Mouse (Mus musculus): ENCODE results near the gene Abcg4.
"Not testable (repeated sequence)": the region's sequence is repeated elsewhere in the genome, so short reads cannot be mapped to it uniquely, and the experiment has no call there.

Abcg4 gene

GRCm38 (mm10) chr9:44319105-44319886 lies 30.9 kb upstream of the Abcg4 start:
- DNase-seq: no peak

GRCm38 (mm10) chr9:44318826-44319095 lies 30.3 kb upstream of the Abcg4 start:
- no peak for DNase-seq

GRCm38 (mm10) chr9:44318076-44318825 lies 29.8 kb upstream of the Abcg4 start:
- DNase-seq: no peak

GRCm38 (mm10) chr9:44317452-44317851 lies 29.0 kb upstream of the Abcg4 start:
- no peak for DNase-seq

GRCm38 (mm10) chr9:44314910-44315309 lies 26.5 kb upstream of the Abcg4 start:
- DNase-seq: no peak

- DNase-seq: no peak
These were observed 25.8 kb upstream of the Abcg4 start for GRCm38 (mm10) chr9:44314257-44314547.

GRCm38 (mm10) chr9:44313476-44314256 lies 25.3 kb upstream of the Abcg4 start:
- DNase-seq: no peak

- DNase-seq: peak; percentile 73
These were observed 23.0 kb upstream of the Abcg4 start for GRCm38 (mm10) chr9:44311136-44312134.

- no peak for DNase-seq
These were observed 22.3 kb upstream of the Abcg4 start for GRCm38 (mm10) chr9:44310750-44311135.

GRCm38 (mm10) chr9:44309756-44310155 lies 21.3 kb upstream of the Abcg4 start:
- no peak for DNase-seq

GRCm38 (mm10) chr9:44307248-44307647 lies 18.8 kb upstream of the Abcg4 start:
- no peak for DNase-seq

- no peak for DNase-seq
These were observed 18.1 kb upstream of the Abcg4 start for GRCm38 (mm10) chr9:44306532-44306931.

GRCm38 (mm10) chr9:44305466-44306079 lies 17.2 kb upstream of the Abcg4 start, which contains the start of gene Hinfp:
TSS of gene Hinfp (minus strand) at chr9:44305671.
- peak; percentile 99 for DNase-seq

- not testable (repeated sequence) for DNase-seq
These were observed 11.6 kb upstream of the Abcg4 start for GRCm38 (mm10) chr9:44300001-44300400.

- peak; percentile 84 for DNase-seq
These were observed 4.1 kb upstream of the Abcg4 start for GRCm38 (mm10) chr9:44292490-44292889.

GRCm38 (mm10) chr9:44288959-44289291 lies 510 bp upstream of the Abcg4 start:
- DNase-seq: no peak

GRCm38 (mm10) chr9:44287401-44288075 lies 877 bp downstream of the Abcg4 start:
- DNase-seq: no peak

- no peak for DNase-seq
These were observed 1.4 kb downstream of the Abcg4 start for GRCm38 (mm10) chr9:44287003-44287400.

- no peak for DNase-seq
These were observed 2.1 kb downstream of the Abcg4 start for GRCm38 (mm10) chr9:44286256-44286850.

GRCm38 (mm10) chr9:44283183-44283582 lies 5.2 kb downstream of the Abcg4 start:
- no peak for DNase-seq

GRCm38 (mm10) chr9:44269973-44270372 lies 18.4 kb downstream of the Abcg4 start:
- no peak for DNase-seq

Data from lung, postnatal 36 days (tissue).